Mouse (Mus musculus) liver, embryonic 16.5 days (tissue): Measurements from ENCODE around the gene Gm10306. TPM values are rescaled to one million over a fixed set of nuclear protein-coding genes. Genes with fewer than 3 reads are reported as not detected.

Experiments used
- ATAC-seq: fragments of 200-750 bp; cut with Nextera tagmentation; 2 replicates; pipeline ENCODE4 v1.8.0; 2017; ENCODE audit warnings: low read depth, mild to moderate bottlenecking, moderate number of reproducible peaks, moderate library complexity
- H3K27ac ChIP-seq: fragments of 300-500 bp; sonication (generic); 2 replicates; pipeline ENCODE4 v1.5.1; 2014; ENCODE audit warnings: mild to moderate bottlenecking, low read length
- H3K27me3 ChIP-seq: fragments of 300-500 bp; sonication (generic); 2 replicates; pipeline ENCODE4 v1.6.1; 2014; ENCODE audit warnings: low read depth, low read length, mixed read lengths; ENCODE audit not compliant: control insufficient read depth, insufficient read depth
- H3K36me3 ChIP-seq: fragments of 300-500 bp; sonication (generic); 2 replicates; pipeline ENCODE4 v1.6.1; 2014; ENCODE audit warnings: mild to moderate bottlenecking; ENCODE audit not compliant: control insufficient read depth, insufficient read depth
- H3K4me1 ChIP-seq: fragments of 300-500 bp; sonication (generic); 2 replicates; pipeline ENCODE4 v1.6.1; 2014; ENCODE audit warnings: low read depth, low read length, mixed read lengths; ENCODE audit not compliant: control insufficient read depth
- H3K4me2 ChIP-seq: fragments of 300-500 bp; sonication (generic); 2 replicates; pipeline ENCODE4 v1.6.1; 2014; ENCODE audit warnings: low read depth, low read length, mixed read lengths
- H3K4me3 ChIP-seq: fragments of 300-500 bp; sonication (generic); 2 replicates; pipeline ENCODE4 v1.5.1; 2014; ENCODE audit warnings: low read depth, mild to moderate bottlenecking, low read length
- H3K9ac ChIP-seq: fragments of 300-500 bp; sonication (generic); 2 replicates; pipeline ENCODE4 v1.6.1; 2014; ENCODE audit warnings: low read depth, low read length
- H3K9me3 ChIP-seq: fragments of 300-500 bp; sonication (generic); replicated peaks from 2 replicates; pipeline ENCODE4 v1.6.1; 2016; ENCODE audit warnings: low read length; ENCODE audit not compliant: control insufficient read depth
- WGBS: fragments of 180-500 bp; shearing (Covaris S2); extraction: QIAGEN DNeasy Blood & Tissue Kit; methylation state at CpG from one replicate; pipeline ENCODE4 v1.1.7; 2014; ENCODE audit not compliant: insufficient replicate concordance; 5-methylcytosine and 5-hydroxymethylcytosine counted together
- polyA plus RNA-seq: library from polyadenylated mRNA; unstranded; fragments of >200 nt; fragmentation: Nextera tagmentation; extraction: Ambion mirVana; gene quantifications from 2 replicates; pipeline ENCODE4 v1.2.1, GENCODE M21; 2015

Gm10306 gene
- polyA plus RNA-seq, 1 experiment from 2014 or later = not detected

GRCm38 (mm10) chr4:94602496-94603030, 46.2 kb downstream of the Gm10306 start:
- no peaks in the 10 kb centered on the region for H3K9me3 ChIP-seq
- ATAC-seq = peak; percentile 60
- H3K27ac ChIP-seq = peak overlapping the region; percentile 84
- peak overlapping the region; percentile 88 for H3K9ac ChIP-seq
- no peaks in the 10 kb centered on the region for H3K27me3 ChIP-seq
- no peaks in the 10 kb centered on the region for H3K36me3 ChIP-seq
- H3K4me1 ChIP-seq = peaks cover 14% of the 10 kb centered on the region
- H3K4me2 ChIP-seq = peak overlapping the region; percentile 93
- peak overlapping the region; percentile 95 for H3K4me3 ChIP-seq
- under 1% methylated on average over 33 of the region's 33 CpGs for WGBS

- Histone ChIP-seq H3K36me3 (no peaks in the 10 kb centered on the region), H3K9me3 (no peaks in the 10 kb centered on the region), H3K9ac (peak within 1 kb of the TSS; percentile 88), H3K4me2 (peak within 1 kb of the TSS; percentile 93), H3K4me3 (peak within 1 kb of the TSS; percentile 95), H3K27me3 (no peaks in the 10 kb centered on the region), H3K4me1 (peaks cover 14% of the 10 kb centered on the region), H3K27ac (peak within 1 kb of the TSS; percentile 84)
- ATAC-seq = peak; percentile 98
- WGBS = under 1% methylated on average over 54 of the region's 61 CpGs
Measured at GRCm38 (mm10) chr4:94603031-94603629, 46.8 kb downstream of the Gm10306 start, which contains the start of gene Plaa. Plaa (minus strand) TSS chr4:94603244.

- Histone ChIP-seq H3K4me2 (0 out of 2 replicates have a peak overlapping the region, but pooled peaks have one; percentile 93), H3K27ac (no peak overlapping the region)
- WGBS = 53% methylated on average over 2 of the region's 2 CpGs
Measured at GRCm38 (mm10) chr4:94604452-94605019, 48.2 kb downstream of the Gm10306 start.

GRCm38 (mm10) chr4:94605591-94605990, 49.2 kb downstream of the Gm10306 start:
- no peaks in the 10 kb centered on the region for H3K27me3 ChIP-seq
- WGBS = 63% methylated on average over 2 of the region's 2 CpGs
- H3K36me3 ChIP-seq = no peaks in the 10 kb centered on the region
- H3K9ac ChIP-seq = no peak overlapping the region
- H3K9me3 ChIP-seq = no peaks in the 10 kb centered on the region
- peaks cover 14% of the 10 kb centered on the region for H3K4me1 ChIP-seq
- no peak overlapping the region for H3K4me3 ChIP-seq
- H3K4me2 ChIP-seq = no peak overlapping the region
- H3K27ac ChIP-seq = no peak overlapping the region
- no peak for ATAC-seq

More at GRCm38 (mm10) chr4:94604452-94605019, 48.2 kb downstream of the Gm10306 start:
- Histone ChIP-seq H3K36me3 (no peaks in the 10 kb centered on the region), H3K9me3 (no peaks in the 10 kb centered on the region), H3K9ac (no peak overlapping the region), H3K4me3 (no peak overlapping the region), H3K27me3 (no peaks in the 10 kb centered on the region), H3K4me1 (peaks cover 14% of the 10 kb centered on the region)
- no peak for ATAC-seq

Other genes with a start within 250 kb of the Gm10306 start
- 5.3 and 7.1 TPM in 2 replicates for gene Caap1, start 250 bp downstream of the Gm10306 start, polyA plus RNA-seq
- gene Plaa, start 46.7 kb downstream of the Gm10306 start, polyA plus RNA-seq = 22.2 and 22.6 TPM in 2 replicates
- 2.0 and 2.2 TPM in 2 replicates for gene Ift74, start 57.9 kb downstream of the Gm10306 start, polyA plus RNA-seq
- gene Lrrc19, start 93.6 kb downstream of the Gm10306 start, polyA plus RNA-seq = 0.04 and 0.13 TPM in 2 replicates
- gene Tek, start 182.7 kb downstream of the Gm10306 start, polyA plus RNA-seq = 4.8 and 5.1 TPM in 2 replicates